Mouse (Mus musculus) bone marrow macrophage, adult 2 months (primary cell): ENCODE data around the gene Cldn24. TPM values are rescaled to one million over a fixed set of nuclear protein-coding genes. Genes with fewer than 3 reads are reported as not detected.

Experiments used
- H3K27ac ChIP-seq: 2 replicates; pipeline ENCODE4 v1.5.1; 2012; ENCODE audit warnings: low read depth, low read length; ENCODE audit not compliant: insufficient read depth
- H3K4me1 ChIP-seq: 2 replicates; pipeline ENCODE4 v1.6.1; 2012; ENCODE audit warnings: low read length; ENCODE audit not compliant: control insufficient read depth, insufficient read depth
- H3K4me3 ChIP-seq: 2 replicates; pipeline ENCODE4 v1.5.1; 2012; ENCODE audit warnings: mild to moderate bottlenecking, low read length, moderate library complexity; ENCODE audit not compliant: insufficient read depth
- CTCF ChIP-seq: IDR thresholded peaks from 2 replicates; pipeline ENCODE4 v1.5.1; 2012; ENCODE audit warnings: low read depth, mild to moderate bottlenecking, low read length, moderate library complexity
- POLR2A ChIP-seq: IDR thresholded peaks from 2 replicates; pipeline ENCODE4 v1.6.1; 2012; ENCODE audit warnings: mild to moderate bottlenecking, low read depth, low read length, borderline replicate concordance
- polyA plus RNA-seq: library from polyadenylated mRNA; stranded (reverse); fragments of >200 nt; gene quantifications from 2 replicates; pipeline ENCODE4 v1.2.4, GENCODE M21; 2012; ENCODE audit not compliant: missing spikeins, insufficient read depth, insufficient read length

Gene Cldn24
- polyA plus RNA-seq, 1 experiment = not detected

DNA sequence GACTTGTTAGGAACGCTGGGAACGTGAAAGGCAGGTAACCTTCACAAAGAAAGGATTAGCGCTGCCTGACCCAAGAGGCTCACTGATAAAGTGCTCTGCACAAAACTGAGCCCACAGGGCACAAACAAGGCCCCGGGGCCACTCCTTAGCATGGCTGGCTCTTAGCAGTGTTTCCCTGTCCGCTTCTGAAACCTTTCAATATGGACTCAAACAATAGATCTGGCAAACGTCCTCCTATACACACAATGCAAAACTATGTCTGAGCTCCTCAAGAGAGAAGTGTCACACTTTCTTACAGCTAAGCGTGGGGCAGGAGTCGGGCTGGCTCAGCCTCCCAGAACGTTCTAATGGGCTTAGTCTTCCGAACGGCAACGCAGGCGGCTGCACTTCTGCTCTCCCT is 2.2 kb downstream of the Cldn24 start, which contains the start of gene Cldn22:
Cldn22 (plus strand) TSS at position 301 of the 400 bp plus-strand sequence.
- no peak within 1 kb of the TSS for H3K27ac ChIP-seq
- TF ChIP-seq POLR2A = no peak
- TF ChIP-seq CTCF = no peak
- no peaks in the 10 kb centered on the region for H3K4me1 ChIP-seq
- H3K4me3 ChIP-seq = no peak within 1 kb of the TSS

DNA sequence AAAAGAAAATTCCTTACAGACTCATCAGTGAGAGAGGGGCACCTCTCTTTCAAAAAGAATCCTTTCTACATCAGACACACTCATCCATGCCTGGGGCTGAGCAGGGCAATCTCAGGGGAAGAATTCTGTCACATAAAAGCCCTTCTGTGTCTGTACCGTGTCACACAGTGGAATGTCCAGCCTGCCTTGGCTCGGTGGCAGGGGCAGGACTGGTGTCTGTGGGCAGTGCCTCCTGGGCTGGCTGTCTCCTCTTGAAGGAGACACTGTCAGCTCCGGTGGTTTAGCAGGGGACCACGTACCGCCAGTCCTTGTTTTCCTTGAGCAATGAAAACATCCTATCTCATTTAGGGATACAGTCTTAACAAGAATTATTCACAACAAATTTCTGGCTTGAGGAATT is 3.7 kb downstream of the Cldn24 start:
- Histone ChIP-seq H3K4me3 (no peak overlapping the region), H3K4me1 (no peaks in the 10 kb centered on the region), H3K27ac (no peak overlapping the region)
- TF ChIP-seq CTCF = no peak
- TF ChIP-seq POLR2A = no peak

DNA sequence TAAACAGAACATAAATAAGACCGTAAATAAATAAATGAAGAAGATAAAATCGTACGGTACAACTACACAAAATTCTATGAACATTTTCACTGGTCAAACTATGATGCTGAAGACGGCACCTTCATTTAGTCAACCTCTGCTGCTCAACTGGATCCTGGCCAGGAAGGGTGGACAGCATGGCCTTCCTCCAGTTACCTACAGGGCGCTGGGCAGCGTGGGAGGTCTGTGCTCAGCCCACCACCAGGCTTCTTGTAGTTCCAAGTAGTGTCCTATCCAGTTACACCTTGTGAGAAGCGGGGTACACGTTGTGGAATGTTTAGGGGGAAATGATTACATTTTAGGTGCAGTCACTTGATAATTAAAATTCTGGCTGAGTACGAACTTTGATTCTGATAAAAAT is 5.0 kb downstream of the Cldn24 start:
- Histone ChIP-seq H3K4me3 (no peak overlapping the region), H3K4me1 (no peaks in the 10 kb centered on the region), H3K27ac (no peak overlapping the region)
- TF ChIP-seq POLR2A = no peak
- no peak for TF ChIP-seq CTCF

DNA sequence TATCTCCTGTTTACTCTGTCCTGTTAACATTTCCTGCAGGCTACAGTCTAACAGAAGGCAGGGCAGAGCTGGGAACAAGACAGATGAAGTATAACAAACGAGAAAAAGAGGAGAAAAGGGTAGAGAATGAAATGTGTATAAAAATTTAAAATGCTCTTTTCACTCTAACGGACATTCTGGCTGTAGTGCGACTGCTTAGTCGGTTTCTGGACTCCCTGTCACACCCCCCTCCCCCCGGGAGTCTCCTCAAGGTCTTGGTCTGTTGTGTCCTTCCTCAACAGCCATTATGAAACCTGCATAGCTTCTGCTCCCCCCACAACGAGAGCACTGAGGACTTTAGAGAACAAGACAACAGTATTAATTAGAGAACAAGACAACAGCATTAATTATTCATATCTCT is 10.7 kb downstream of the Cldn24 start:
- Histone ChIP-seq H3K27ac (no peak overlapping the region), H3K4me3 (no peak overlapping the region), H3K4me1 (no peaks in the 10 kb centered on the region)
- TF ChIP-seq CTCF (no peak), POLR2A (no peak)

DNA sequence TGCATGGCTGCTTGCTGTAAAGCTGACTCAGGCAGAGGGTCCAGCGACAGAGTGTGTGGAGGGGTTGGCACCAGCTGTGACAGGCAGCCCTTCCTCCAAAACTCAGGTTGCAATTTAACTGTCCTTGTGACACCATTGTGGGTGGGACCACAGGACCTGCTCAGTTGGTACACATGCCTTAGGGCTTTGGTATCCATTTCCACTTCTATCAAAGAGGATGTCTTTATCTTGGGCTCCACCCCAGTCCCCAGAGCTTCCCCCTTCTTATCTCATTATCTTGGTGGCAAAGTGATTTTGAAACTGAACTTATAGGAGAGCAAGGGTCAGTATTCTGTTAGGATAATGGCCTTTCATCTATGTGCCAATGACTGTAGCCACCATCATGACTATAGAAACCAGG is 12.0 kb downstream of the Cldn24 start:
- TF ChIP-seq CTCF (no peak), POLR2A (no peak)
- H3K4me3 ChIP-seq = no peak overlapping the region
- no peaks in the 10 kb centered on the region for H3K4me1 ChIP-seq
- no peak overlapping the region for H3K27ac ChIP-seq

DNA sequence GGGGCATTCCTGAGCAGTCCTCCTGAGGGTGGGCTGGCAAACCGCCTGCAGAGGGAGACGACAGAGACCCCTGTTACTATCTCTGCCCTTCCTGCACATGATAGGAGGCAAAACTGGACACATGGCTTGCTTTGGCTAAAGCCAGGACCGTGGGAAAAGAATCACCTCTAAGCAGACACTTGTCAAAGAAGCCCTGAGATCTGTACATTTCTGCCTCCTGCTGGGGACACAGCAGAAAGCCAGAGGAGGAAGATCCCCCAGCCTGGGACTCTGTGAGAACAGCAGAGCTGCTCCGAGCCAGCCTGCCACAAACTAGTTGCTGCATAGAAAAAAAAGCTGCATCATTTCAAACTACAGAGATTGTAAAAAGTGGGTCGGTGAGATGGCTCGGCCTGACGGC is 21.1 kb downstream of the Cldn24 start:
- Histone ChIP-seq H3K4me1 (no peaks in the 10 kb centered on the region), H3K4me3 (no peak overlapping the region), H3K27ac (no peak overlapping the region)
- TF ChIP-seq CTCF (no peak), POLR2A (no peak)

DNA sequence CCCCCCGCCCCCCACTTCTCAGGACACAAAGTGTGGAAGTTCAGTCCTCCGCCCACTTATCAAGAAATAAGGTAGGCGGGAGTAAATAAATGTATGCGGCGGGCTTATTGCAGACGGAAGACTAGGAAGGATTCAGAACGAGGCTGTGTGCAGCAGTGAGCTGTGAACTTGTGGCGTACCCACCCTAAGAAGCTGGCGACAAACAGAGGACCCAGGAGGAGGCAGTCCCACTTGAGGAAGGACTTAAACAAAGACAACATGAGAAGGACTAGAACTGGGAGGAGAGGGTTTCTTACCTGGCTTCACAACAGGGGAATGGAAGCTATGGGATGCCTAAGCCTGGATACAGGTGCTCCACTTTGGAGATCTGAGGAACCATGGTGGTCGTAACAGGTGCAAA is 21.7 kb downstream of the Cldn24 start:
- no peaks in the 10 kb centered on the region for H3K4me1 ChIP-seq
- no peak overlapping the region for H3K4me3 ChIP-seq
- no peak for TF ChIP-seq POLR2A
- no peak for TF ChIP-seq CTCF
- H3K27ac ChIP-seq = no peak overlapping the region

DNA sequence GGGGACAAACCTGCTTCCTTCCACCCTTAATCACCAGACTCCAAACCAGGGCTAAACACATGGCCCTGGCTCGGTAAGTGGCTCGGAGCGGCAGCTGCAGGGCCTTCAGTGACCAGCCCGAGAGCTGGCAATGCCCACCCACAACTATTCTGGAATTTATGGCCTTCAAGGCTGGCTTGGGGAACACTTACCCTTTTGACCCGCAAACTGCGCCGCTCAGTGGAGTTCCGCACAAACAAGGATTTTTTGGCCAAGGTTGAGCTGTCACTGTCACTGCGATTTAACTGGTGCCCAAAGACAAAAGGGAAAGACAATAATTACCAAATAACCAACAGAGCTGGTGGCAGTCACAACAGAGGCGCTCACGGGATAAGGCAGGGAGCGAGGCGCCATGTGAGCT is 24.0 kb downstream of the Cldn24 start:
- TF ChIP-seq POLR2A (no peak), CTCF (no peak)
- Histone ChIP-seq H3K27ac (no peak overlapping the region), H3K4me3 (no peak overlapping the region), H3K4me1 (no peaks in the 10 kb centered on the region)

DNA sequence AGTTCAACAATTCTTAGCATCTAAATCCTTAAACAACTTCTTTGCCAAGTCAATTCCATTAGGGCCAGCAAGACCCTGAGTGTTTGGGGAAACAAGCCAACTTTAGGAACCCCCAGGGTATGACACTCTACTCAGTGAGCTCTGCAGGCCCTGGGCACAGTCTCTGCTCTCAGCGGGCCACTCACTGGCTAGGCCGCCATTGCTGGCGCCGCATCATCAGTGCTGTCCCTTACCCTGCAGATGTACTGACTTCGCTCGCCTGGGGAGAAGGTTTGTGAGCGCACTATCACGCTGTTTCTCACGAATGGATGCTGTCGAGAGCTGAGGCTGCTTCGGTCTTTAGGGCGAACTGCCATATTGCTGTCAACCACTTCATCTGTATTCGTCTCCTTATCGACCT is 25.2 kb downstream of the Cldn24 start:
- TF ChIP-seq POLR2A (no peak), CTCF (no peak)
- no peak overlapping the region for H3K27ac ChIP-seq
- no peak overlapping the region for H3K4me3 ChIP-seq
- H3K4me1 ChIP-seq = peaks cover 1% of the 10 kb centered on the region

DNA sequence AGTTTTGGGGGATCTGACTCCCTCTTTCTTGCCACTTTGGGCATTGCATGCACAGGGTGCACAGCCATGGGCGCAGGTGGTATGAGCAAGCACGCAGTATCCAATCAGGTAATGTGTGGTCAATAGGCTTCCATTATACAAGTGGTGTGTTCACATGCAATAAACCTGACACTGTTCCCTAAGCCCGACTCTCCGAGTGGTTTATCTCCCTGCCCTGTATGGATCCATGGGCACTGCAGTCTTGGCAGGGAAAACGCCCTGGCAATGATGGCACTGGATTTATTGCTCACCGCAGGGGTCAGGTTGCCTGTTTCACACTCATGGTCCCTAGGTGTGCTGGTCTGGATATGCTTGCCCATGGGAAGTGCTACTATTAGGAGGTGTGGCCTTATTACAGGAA is 26.0 kb downstream of the Cldn24 start:
- no peak for TF ChIP-seq CTCF
- TF ChIP-seq POLR2A = no peak
- H3K4me3 ChIP-seq = no peak overlapping the region
- no peak overlapping the region for H3K27ac ChIP-seq
- peaks cover 3% of the 10 kb centered on the region for H3K4me1 ChIP-seq

DNA sequence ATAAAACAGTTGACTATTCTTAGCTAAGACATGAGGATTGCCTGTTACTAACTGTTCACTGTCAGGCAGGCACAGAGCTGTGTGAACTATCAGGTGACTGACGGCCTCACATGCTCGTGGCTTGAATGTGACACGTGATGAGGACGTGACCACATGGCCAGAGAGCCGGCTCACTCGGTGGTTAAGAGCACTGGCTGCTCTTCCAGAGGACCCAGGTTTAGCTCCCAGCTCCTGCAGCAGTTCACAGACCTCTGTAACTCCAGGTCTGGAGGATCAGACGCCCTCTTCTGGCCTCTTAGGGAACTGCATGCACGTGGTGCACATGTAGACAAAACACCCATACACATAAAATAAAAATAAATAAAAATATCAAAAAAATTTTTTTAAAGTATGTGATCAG is 27.9 kb downstream of the Cldn24 start:
- H3K4me3 ChIP-seq = no peak overlapping the region
- TF ChIP-seq POLR2A (no peak), CTCF (peak; percentile 34; the same call in 1 of the 2 replicates)
- H3K27ac ChIP-seq = no peak overlapping the region
- peaks cover 3% of the 10 kb centered on the region for H3K4me1 ChIP-seq
